Mouse (Mus musculus) hindbrain, postnatal 0 days (tissue): ENCODE measurements around the gene Ptprg. TPM values are rescaled to one million over a fixed set of nuclear protein-coding genes. Genes with fewer than 3 reads are reported as not detected.
A peak's percentile ranks its signal among the peaks of the same experiment; 100 is the strongest.

Experiments used
- ATAC-seq: fragments of 200-750 bp; cut with Nextera tagmentation; 2 replicates; pipeline ENCODE4 v1.8.0; 2017; ENCODE audit warnings: mild to moderate bottlenecking, moderate TSS enrichment, moderate library complexity
- DNase-seq: peaks from one replicate; pipeline ENCODE4 v3.0.0-alpha.2; 2015; ENCODE audit warnings: low spot score
- H3K27ac ChIP-seq: fragments of 300-500 bp; sonication (generic); 2 replicates; pipeline ENCODE4 v1.5.1; 2014; ENCODE audit warnings: mild to moderate bottlenecking
- H3K27me3 ChIP-seq: fragments of 300-500 bp; sonication (generic); 2 replicates; pipeline ENCODE4 v1.6.1; 2014; ENCODE audit warnings: low read length, mixed read lengths; ENCODE audit not compliant: insufficient read depth
- H3K36me3 ChIP-seq: fragments of 300-500 bp; sonication (generic); 2 replicates; pipeline ENCODE4 v1.6.1; 2014; ENCODE audit warnings: low read length, mixed read lengths; ENCODE audit not compliant: insufficient read depth
- H3K4me1 ChIP-seq: fragments of 300-500 bp; sonication (generic); 2 replicates; pipeline ENCODE4 v1.6.1; 2014; ENCODE audit warnings: antibody characterized with exemption, low read length, mixed read lengths; ENCODE audit not compliant: insufficient read depth
- H3K4me2 ChIP-seq: fragments of 300-500 bp; sonication (generic); 2 replicates; pipeline ENCODE4 v1.6.1; 2014; ENCODE audit warnings: low read depth, mild to moderate bottlenecking, low read length, moderate library complexity, mixed read lengths
- H3K4me3 ChIP-seq: fragments of 300-500 bp; sonication (generic); 2 replicates; pipeline ENCODE4 v1.5.1; 2014; ENCODE audit warnings: low read length
- H3K9ac ChIP-seq: fragments of 300-500 bp; sonication (generic); replicated peaks from 2 replicates; pipeline ENCODE4 v1.6.1; 2014; ENCODE audit warnings: mild to moderate bottlenecking, low read length, moderate library complexity, mixed read lengths
- H3K9me3 ChIP-seq: fragments of 300-500 bp; sonication (generic); 2 replicates; pipeline ENCODE4 v1.6.1; 2016; ENCODE audit warnings: low read length, mixed read lengths
- CTCF ChIP-seq: IDR thresholded peaks from 2 replicates; pipeline ENCODE4 v1.5.1; 2016; ENCODE audit warnings: antibody characterized with exemption, control low read depth, low read depth
- WGBS: fragments of 180-500 bp; shearing (Covaris S2); extraction: QIAGEN DNeasy Blood & Tissue Kit; methylation state at CpG from one replicate; pipeline ENCODE4 v1.1.7; 2014; 5-methylcytosine and 5-hydroxymethylcytosine counted together
- polyA plus RNA-seq: library from polyadenylated mRNA; unstranded; fragments of >200 nt; fragmentation: Nextera tagmentation; extraction: Ambion mirVana; gene quantifications from 2 replicates; pipeline ENCODE4 v1.2.1, GENCODE M21; 2015
- total RNA-seq: library from RNA; depleted of rRNA; stranded (reverse); fragments of >200 nt; gene quantifications from 2 replicates; pipeline ENCODE4 v1.2.3, GENCODE M21; 2014

Ptprg gene
- total and polyA plus RNA-seq, 2 experiments from 2014 or later, result 33.0 to 101 TPM

- H3K27me3 ChIP-seq, result no peaks in the 10 kb centered on the region
- no peak overlapping the region for H3K27ac ChIP-seq
- no peak for ATAC-seq
- WGBS, result 53% methylated on average over 5 of the region's 5 CpGs
- no peaks in the 10 kb centered on the region for H3K36me3 ChIP-seq
- no peak overlapping the region for H3K4me3 ChIP-seq
- H3K4me2 ChIP-seq, result no peak overlapping the region
- TF ChIP-seq CTCF, result no peak
- no peak for DNase-seq
- H3K9ac ChIP-seq, result no peak overlapping the region
- no peaks in the 10 kb centered on the region for H3K9me3 ChIP-seq
- H3K4me1 ChIP-seq, result no peaks in the 10 kb centered on the region
These were observed 412.5 kb downstream of the Ptprg start for GRCm38 (mm10) chr14:11965878-11966277.

- H3K4me2 ChIP-seq, result no peak overlapping the region
- TF ChIP-seq CTCF, result no peak
- no peak overlapping the region for H3K4me3 ChIP-seq
- no peaks in the 10 kb centered on the region for H3K36me3 ChIP-seq
- H3K9me3 ChIP-seq, result no peaks in the 10 kb centered on the region
- no peak overlapping the region; the same call in 1 of the 2 replicates for H3K27ac ChIP-seq
- WGBS, result 61% methylated on average over 4 of the region's 4 CpGs
- ATAC-seq (no peak), DNase-seq (no peak)
- no peaks in the 10 kb centered on the region for H3K27me3 ChIP-seq
- 0 out of 2 replicates have a peak, but pooled peaks cover 2% of the 10 kb centered on the region for H3K4me1 ChIP-seq
- no peak overlapping the region for H3K9ac ChIP-seq
These were observed 428.4 kb downstream of the Ptprg start for GRCm38 (mm10) chr14:11981764-11982163.

- TF ChIP-seq CTCF, result no peak
These were observed 429.7 kb downstream of the Ptprg start for GRCm38 (mm10) chr14:11983031-11983430.

GRCm38 (mm10) chr14:11984086-11984485 lies 430.8 kb downstream of the Ptprg start:
- Histone ChIP-seq H3K4me2 (no peak overlapping the region), H3K27ac (no peak overlapping the region)

More at GRCm38 (mm10) chr14:11983031-11983430, 429.7 kb downstream of the Ptprg start:
- Histone ChIP-seq H3K4me1 (0 out of 2 replicates have a peak, but pooled peaks cover 2% of the 10 kb centered on the region), H3K4me2 (no peak overlapping the region), H3K9me3 (no peaks in the 10 kb centered on the region), H3K27ac (no peak overlapping the region; the same call in 1 of the 2 replicates), H3K27me3 (no peaks in the 10 kb centered on the region), H3K9ac (no peak overlapping the region), H3K36me3 (no peaks in the 10 kb centered on the region), H3K4me3 (no peak overlapping the region)
- ATAC-seq, result no peak; the same call in 1 of the 2 replicates
- DNase-seq, result peak; percentile 30
- WGBS, result 61% methylated on average over 9 of the region's 9 CpGs

GRCm38 (mm10) chr14:11988975-11989374 lies 435.6 kb downstream of the Ptprg start:
- DNase-seq, result no peak
- H3K4me1 ChIP-seq, result no peaks in the 10 kb centered on the region
- TF ChIP-seq CTCF, result no peak
- WGBS, result 42% methylated on average over 2 of the region's 2 CpGs
- no peak overlapping the region for H3K4me3 ChIP-seq
- no peak overlapping the region for H3K4me2 ChIP-seq
- no peaks in the 10 kb centered on the region for H3K27me3 ChIP-seq
- peak overlapping the region; percentile 29; the same call in 1 of the 2 replicates for H3K27ac ChIP-seq
- H3K36me3 ChIP-seq, result no peaks in the 10 kb centered on the region
- no peak for ATAC-seq
- H3K9ac ChIP-seq, result no peak overlapping the region
- H3K9me3 ChIP-seq, result no peaks in the 10 kb centered on the region

More at GRCm38 (mm10) chr14:11984086-11984485, 430.8 kb downstream of the Ptprg start:
- DNase-seq (no peak), ATAC-seq (no peak)
- H3K27me3 ChIP-seq, result no peaks in the 10 kb centered on the region
- H3K4me1 ChIP-seq, result 0 out of 2 replicates have a peak, but pooled peaks cover 2% of the 10 kb centered on the region
- no peak overlapping the region for H3K9ac ChIP-seq
- no peaks in the 10 kb centered on the region for H3K36me3 ChIP-seq
- H3K4me3 ChIP-seq, result no peak overlapping the region
- no peak for TF ChIP-seq CTCF
- 73% methylated on average over 3 of the region's 3 CpGs for WGBS
- no peaks in the 10 kb centered on the region for H3K9me3 ChIP-seq

GRCm38 (mm10) chr14:11991151-11991550 lies 437.8 kb downstream of the Ptprg start:
- H3K36me3 ChIP-seq, result no peaks in the 10 kb centered on the region
- no peak overlapping the region for H3K4me3 ChIP-seq
- no peaks in the 10 kb centered on the region for H3K9me3 ChIP-seq
- no peak for TF ChIP-seq CTCF
- no peak overlapping the region for H3K4me2 ChIP-seq
- DNase-seq (no peak), ATAC-seq (no peak)
- H3K27ac ChIP-seq, result no peak overlapping the region
- H3K9ac ChIP-seq, result no peak overlapping the region
- H3K4me1 ChIP-seq, result no peaks in the 10 kb centered on the region
- no peaks in the 10 kb centered on the region for H3K27me3 ChIP-seq
- 71% methylated on average over 2 of the region's 2 CpGs for WGBS

- H3K4me3 ChIP-seq, result no peak overlapping the region
- H3K4me1 ChIP-seq, result no peaks in the 10 kb centered on the region
- no peaks in the 10 kb centered on the region for H3K36me3 ChIP-seq
- DNase-seq (no peak), ATAC-seq (no peak)
- no peak overlapping the region for H3K27ac ChIP-seq
- no peak overlapping the region for H3K9ac ChIP-seq
- H3K4me2 ChIP-seq, result no peak overlapping the region
- no peaks in the 10 kb centered on the region for H3K27me3 ChIP-seq
- TF ChIP-seq CTCF, result no peak
- no peaks in the 10 kb centered on the region for H3K9me3 ChIP-seq
- 71% methylated on average over 4 of the region's 4 CpGs for WGBS
These were observed 438.8 kb downstream of the Ptprg start for GRCm38 (mm10) chr14:11992111-11992510.
